Mouse (Mus musculus) hindbrain, embryonic 14.5 days (tissue): Measurements from ENCODE around the gene Celf2. TPM values are rescaled to one million over a fixed set of nuclear protein-coding genes. Genes with fewer than 3 reads are reported as not detected.
A peak's percentile ranks its signal among the peaks of the same experiment; 100 is the strongest.

Experiments
- ATAC-seq: fragments of 200-750 bp; cut with Nextera tagmentation; 2 replicates; pipeline ENCODE4 v1.8.0; 2017; ENCODE audit warnings: moderate number of reproducible peaks, mild to moderate bottlenecking, moderate TSS enrichment, moderate library complexity; ENCODE audit not compliant: low FRiP score
- DNase-seq: peaks from one replicate; pipeline ENCODE4 v3.0.0-alpha.2; 2015; ENCODE audit warnings: low spot score
- H3K27ac ChIP-seq: fragments of 300-500 bp; sonication (generic); 2 replicates; pipeline ENCODE4 v1.5.1; 2014; ENCODE audit warnings: mild to moderate bottlenecking, moderate library complexity
- H3K27me3 ChIP-seq: fragments of 300-500 bp; sonication (generic); 2 replicates; pipeline ENCODE4 v1.6.1; 2014; ENCODE audit warnings: mild to moderate bottlenecking, low read length, mixed read lengths; ENCODE audit not compliant: control insufficient read depth, insufficient read depth
- H3K36me3 ChIP-seq: fragments of 300-500 bp; sonication (generic); replicated peaks from 2 replicates; pipeline ENCODE4 v1.6.1; 2014; ENCODE audit not compliant: control insufficient read depth, insufficient read depth
- H3K4me1 ChIP-seq: fragments of 300-500 bp; sonication (generic); replicated peaks from 2 replicates; pipeline ENCODE4 v1.6.1; 2014; ENCODE audit warnings: antibody characterized with exemption, low read length, mixed read lengths; ENCODE audit not compliant: control insufficient read depth, insufficient read depth
- H3K4me2 ChIP-seq: fragments of 300-500 bp; sonication (generic); replicated peaks from 2 replicates; pipeline ENCODE4 v1.6.1; 2014; ENCODE audit warnings: mild to moderate bottlenecking, moderate library complexity
- H3K4me3 ChIP-seq: fragments of 300-500 bp; sonication (generic); replicated peaks from 2 replicates; pipeline ENCODE4 v1.5.1; 2014; ENCODE audit warnings: mild to moderate bottlenecking, low read length
- H3K9ac ChIP-seq: fragments of 300-500 bp; sonication (generic); 2 replicates; pipeline ENCODE4 v1.6.1; 2014
- H3K9me3 ChIP-seq: fragments of 300-500 bp; sonication (generic); 2 replicates; pipeline ENCODE4 v1.6.1; 2016; ENCODE audit warnings: low read length; ENCODE audit not compliant: control insufficient read depth
- WGBS: fragments of 180-500 bp; shearing (Covaris S2); extraction: QIAGEN DNeasy Blood & Tissue Kit; methylation state at CpG from one replicate; pipeline ENCODE4 v1.1.7; 2014; 5-methylcytosine and 5-hydroxymethylcytosine counted together
- polyA plus RNA-seq: library from polyadenylated mRNA; unstranded; fragments of >200 nt; fragmentation: Nextera tagmentation; extraction: Ambion mirVana; gene quantifications from 2 replicates; pipeline ENCODE4 v1.2.1, GENCODE M21; 2014

The Celf2 gene
- polyA plus RNA-seq, 1 experiment from 2014 or later = 131 TPM

GRCm38 (mm10) chr2:6507071-6507470 is 1002.3 kb downstream of the Celf2 start:
- no peak overlapping the region for H3K9ac ChIP-seq
- H3K4me3 ChIP-seq = no peak overlapping the region
- H3K9me3 ChIP-seq = no peaks in the 10 kb centered on the region
- H3K27me3 ChIP-seq = no peaks in the 10 kb centered on the region
- peak overlapping the region; percentile 66; the same call in 1 of the 2 replicates for H3K27ac ChIP-seq
- H3K4me2 ChIP-seq = no peak overlapping the region
- DNase-seq (no peak), ATAC-seq (no peak)
- WGBS = 71% methylated on average over 3 of the region's 3 CpGs
- no peaks in the 10 kb centered on the region for H3K36me3 ChIP-seq
- H3K4me1 ChIP-seq = peaks cover 4% of the 10 kb centered on the region; the same call in 1 of the 2 replicates

DNA sequence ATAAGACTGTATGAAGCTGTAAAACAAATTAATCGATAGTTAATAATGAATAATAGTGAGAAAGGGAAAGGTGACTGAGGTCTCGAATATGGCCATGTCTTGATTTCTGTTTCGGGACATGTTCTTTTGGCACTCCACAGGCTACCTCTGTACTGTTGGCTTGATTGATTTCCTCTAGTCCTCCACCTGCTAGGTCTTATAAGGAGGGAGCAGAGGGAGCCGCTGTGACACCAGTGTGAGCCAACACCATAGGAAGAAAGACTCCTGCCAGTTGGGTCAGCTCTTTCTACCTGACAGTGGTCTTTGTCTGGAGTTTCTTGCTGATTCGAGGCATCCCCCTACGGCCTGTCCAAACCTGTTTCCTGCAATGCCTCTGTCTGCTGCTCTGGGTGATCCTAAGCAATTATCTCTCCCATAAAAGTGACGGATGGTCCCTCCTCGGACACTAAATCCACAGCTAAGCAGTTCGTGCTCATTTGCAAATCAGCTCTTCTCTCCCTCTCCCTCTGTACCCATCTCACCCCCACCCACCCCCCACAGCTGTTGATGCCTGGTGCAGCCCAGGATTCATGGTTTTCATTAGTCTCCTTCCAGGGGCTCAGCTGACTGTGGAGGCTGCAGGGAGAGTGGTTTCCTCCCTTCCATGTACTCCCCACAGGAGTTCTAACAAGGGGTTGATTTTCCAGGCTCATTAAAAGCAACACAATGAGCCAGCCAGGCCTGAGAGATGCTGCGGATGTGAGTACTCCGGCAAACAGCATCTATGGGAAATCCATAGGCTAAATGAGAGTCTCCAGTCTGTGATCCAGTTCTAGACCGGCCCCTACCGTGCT is 1003.2 kb downstream of the Celf2 start:
- Histone ChIP-seq H3K4me1 (peaks cover 4% of the 10 kb centered on the region; the same call in 1 of the 2 replicates), H3K27ac (peak overlapping the region; percentile 66), H3K4me3 (no peak overlapping the region), H3K4me2 (no peak overlapping the region), H3K9me3 (no peaks in the 10 kb centered on the region), H3K9ac (no peak overlapping the region), H3K36me3 (no peaks in the 10 kb centered on the region), H3K27me3 (no peaks in the 10 kb centered on the region)
- WGBS = 37% methylated on average over 13 of the region's 13 CpGs
- DNase-seq (peak; percentile 42), ATAC-seq (peak; percentile 87)

- H3K9ac ChIP-seq = no peak overlapping the region
- 82% methylated on average over 12 of the region's 12 CpGs for WGBS
- H3K27ac ChIP-seq = no peak overlapping the region
- no peak overlapping the region for H3K4me2 ChIP-seq
- peaks cover 4% of the 10 kb centered on the region; the same call in 1 of the 2 replicates for H3K4me1 ChIP-seq
- H3K36me3 ChIP-seq = no peaks in the 10 kb centered on the region
- DNase-seq (no peak), ATAC-seq (no peak)
- H3K27me3 ChIP-seq = no peaks in the 10 kb centered on the region
- no peak overlapping the region for H3K4me3 ChIP-seq
- H3K9me3 ChIP-seq = no peaks in the 10 kb centered on the region
These were observed 1003.8 kb downstream of the Celf2 start for GRCm38 (mm10) chr2:6505531-6505930.

DNA sequence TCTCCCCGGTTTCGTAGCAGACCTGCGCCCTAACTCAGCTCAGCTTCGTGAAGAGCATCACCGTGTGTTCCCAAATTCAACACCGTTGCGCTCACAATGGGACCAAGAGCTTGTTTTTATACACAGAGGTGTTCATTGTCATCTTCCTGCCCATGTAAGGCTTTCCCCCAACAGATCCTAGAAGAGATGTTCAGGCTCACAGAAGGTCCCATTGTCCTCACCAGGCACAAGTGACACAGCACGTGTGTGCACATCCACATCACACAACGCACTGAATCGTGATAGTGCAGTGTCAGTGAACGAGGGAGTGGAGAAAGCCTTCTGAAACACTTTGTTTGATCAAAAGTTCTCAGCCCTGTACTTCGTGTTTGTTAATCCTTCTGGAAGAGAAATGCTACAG is 1011.3 kb downstream of the Celf2 start:
- 82% methylated on average over 12 of the region's 12 CpGs for WGBS
- H3K27me3 ChIP-seq = no peaks in the 10 kb centered on the region
- H3K9ac ChIP-seq = no peak overlapping the region
- no peak overlapping the region for H3K4me3 ChIP-seq
- no peak for DNase-seq
- H3K9me3 ChIP-seq = no peaks in the 10 kb centered on the region
- no peak overlapping the region for H3K4me2 ChIP-seq
- no peak overlapping the region for H3K27ac ChIP-seq
- no peak for ATAC-seq
- no peaks in the 10 kb centered on the region for H3K4me1 ChIP-seq
- no peaks in the 10 kb centered on the region for H3K36me3 ChIP-seq

- Histone ChIP-seq H3K4me1 (no peaks in the 10 kb centered on the region), H3K27ac (no peak overlapping the region), H3K9ac (no peak overlapping the region), H3K36me3 (no peaks in the 10 kb centered on the region), H3K27me3 (no peaks in the 10 kb centered on the region), H3K4me2 (no peak overlapping the region), H3K9me3 (no peaks in the 10 kb centered on the region), H3K4me3 (no peak overlapping the region)
- DNase-seq (no peak), ATAC-seq (no peak)
- 87% methylated on average over 5 of the region's 5 CpGs for WGBS
These were observed 1011.7 kb downstream of the Celf2 start for GRCm38 (mm10) chr2:6497636-6498035.

DNA sequence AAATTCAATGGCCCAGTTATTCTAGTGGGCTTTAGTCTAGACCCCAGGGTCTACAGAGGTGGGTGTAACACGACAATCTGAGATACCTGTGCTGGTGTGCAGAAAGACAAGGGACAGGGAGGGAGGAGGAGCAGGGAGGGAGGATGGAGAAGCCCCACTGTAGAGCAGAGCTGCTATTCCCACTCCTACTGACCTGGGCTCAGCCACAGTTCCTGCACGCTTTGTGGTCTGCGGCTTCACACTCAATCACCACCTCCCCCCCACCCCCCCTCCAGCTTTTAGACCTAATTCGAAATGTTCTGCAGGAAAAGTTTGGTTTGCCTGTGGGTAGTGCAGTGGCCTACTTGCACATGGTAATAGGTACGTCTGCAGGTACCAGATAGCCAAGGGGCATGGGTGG is 1015.5 kb downstream of the Celf2 start:
- WGBS = 83% methylated on average over 5 of the region's 5 CpGs
- no peak for ATAC-seq
- no peak overlapping the region for H3K4me3 ChIP-seq
- no peaks in the 10 kb centered on the region for H3K9me3 ChIP-seq
- no peaks in the 10 kb centered on the region for H3K27me3 ChIP-seq
- no peaks in the 10 kb centered on the region for H3K4me1 ChIP-seq
- H3K4me2 ChIP-seq = no peak overlapping the region
- no peak for DNase-seq
- no peak overlapping the region for H3K9ac ChIP-seq
- no peaks in the 10 kb centered on the region for H3K36me3 ChIP-seq
- no peak overlapping the region for H3K27ac ChIP-seq

DNA sequence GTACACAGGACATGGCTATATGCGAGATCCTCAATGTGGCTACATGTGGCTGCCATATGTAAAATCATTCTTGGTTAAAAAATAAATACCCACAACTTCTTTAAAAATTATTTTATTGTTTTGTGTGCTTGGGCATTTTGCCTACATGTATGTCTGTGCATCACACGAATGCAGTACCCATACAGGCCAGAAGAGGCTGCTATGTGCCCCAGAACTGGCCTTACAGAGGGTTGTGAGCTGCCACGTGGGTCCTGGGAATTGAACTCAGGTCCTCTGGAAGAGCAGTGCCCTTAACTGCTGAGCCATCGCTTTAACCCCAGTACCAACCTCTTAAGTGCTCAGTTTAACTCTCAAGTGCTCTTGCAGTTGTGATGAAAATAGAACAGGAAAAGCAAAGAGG is 1018.5 kb downstream of the Celf2 start:
- Histone ChIP-seq H3K4me1 (no peaks in the 10 kb centered on the region), H3K4me3 (no peak overlapping the region), H3K9me3 (no peaks in the 10 kb centered on the region), H3K27me3 (no peaks in the 10 kb centered on the region), H3K9ac (no peak overlapping the region), H3K27ac (no peak overlapping the region), H3K4me2 (no peak overlapping the region), H3K36me3 (no peaks in the 10 kb centered on the region)
- 87% methylated on average over 4 of the region's 4 CpGs for WGBS
- DNase-seq = no peak
- no peak for ATAC-seq

- H3K9me3 ChIP-seq = no peaks in the 10 kb centered on the region
- no peak overlapping the region for H3K9ac ChIP-seq
- no peaks in the 10 kb centered on the region for H3K27me3 ChIP-seq
- no peak overlapping the region for H3K27ac ChIP-seq
- H3K4me3 ChIP-seq = no peak overlapping the region
- DNase-seq = no peak
- H3K4me2 ChIP-seq = no peak overlapping the region
- WGBS = 89% methylated on average over 6 of the region's 6 CpGs
- no peaks in the 10 kb centered on the region for H3K36me3 ChIP-seq
- H3K4me1 ChIP-seq = no peaks in the 10 kb centered on the region
- no peak for ATAC-seq
These were observed 1019.3 kb downstream of the Celf2 start for GRCm38 (mm10) chr2:6490076-6490475.
